Mouse (Mus musculus): ENCODE results near the gene Gdap1l1.

Gene Gdap1l1

DNA sequence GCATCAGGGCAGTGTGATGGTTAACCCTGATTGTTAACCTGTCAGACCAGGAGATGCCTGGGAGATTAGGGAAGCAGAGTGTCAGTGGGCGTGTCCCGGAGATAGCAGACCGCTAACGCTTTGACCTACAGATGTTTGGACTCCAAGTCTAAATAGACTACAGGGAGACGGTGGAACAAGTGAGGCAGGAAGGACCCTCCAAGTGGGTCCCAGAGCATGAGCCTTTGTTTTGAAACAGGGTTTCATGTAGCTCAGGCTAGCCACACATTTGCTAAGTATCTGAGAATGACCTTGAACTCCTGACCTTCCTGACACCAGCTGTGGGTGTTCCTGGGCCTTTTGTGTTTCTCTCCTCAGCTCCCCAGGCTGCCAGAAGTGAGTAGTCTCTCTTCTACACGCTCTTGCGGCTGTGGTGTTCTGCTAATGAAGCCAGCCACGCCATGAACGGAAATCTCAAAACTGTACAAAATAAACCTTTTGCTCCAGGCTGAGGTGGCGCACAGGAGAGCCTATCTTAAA is 25.0 kb downstream of the Gdap1l1 start:
- intact Hi-C loops (cut with DNase I) = no loop called here

DNA sequence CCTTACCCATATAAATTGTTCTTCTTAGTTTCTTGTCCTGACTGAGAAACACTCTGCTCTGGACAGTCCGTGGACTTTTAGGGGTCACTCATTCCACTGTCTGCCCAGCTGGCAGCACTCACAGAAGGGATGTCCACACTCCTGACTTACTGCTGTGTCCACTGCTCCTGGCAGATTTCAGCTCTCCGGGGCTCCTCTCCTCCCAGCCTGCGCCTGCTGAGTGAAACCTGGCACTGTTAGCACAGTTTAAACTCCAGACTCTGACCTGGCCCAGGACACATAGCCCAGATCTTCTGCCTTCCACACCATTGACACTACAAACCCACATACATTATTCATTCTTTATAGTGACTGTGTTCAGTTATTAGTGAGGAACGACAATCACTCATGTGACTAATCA is 25.7 kb downstream of the Gdap1l1 start:
- intact Hi-C loops (cut with DNase I) = no loop called here

DNA sequence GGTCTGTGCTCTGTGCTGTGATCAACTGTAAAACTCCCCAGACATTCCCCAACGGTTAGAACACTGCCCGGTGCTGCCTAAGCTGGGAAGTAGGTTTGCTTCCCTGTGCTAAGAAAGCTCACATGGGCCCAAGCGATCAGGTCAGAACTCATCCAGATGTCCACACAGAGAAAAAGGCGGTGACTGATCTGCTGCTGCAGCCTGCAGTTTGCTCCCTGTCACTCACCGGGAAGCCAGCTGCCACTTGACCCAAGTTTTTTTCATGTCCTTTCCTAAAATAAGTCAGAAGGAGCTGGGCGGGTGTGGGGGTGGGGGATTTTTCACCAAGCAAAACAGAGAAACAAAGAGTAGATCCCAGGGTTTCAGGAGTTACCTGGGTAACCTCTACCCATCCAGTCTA is 26.3 kb downstream of the Gdap1l1 start:
- intact Hi-C loops (cut with DNase I) = no loop called here

DNA sequence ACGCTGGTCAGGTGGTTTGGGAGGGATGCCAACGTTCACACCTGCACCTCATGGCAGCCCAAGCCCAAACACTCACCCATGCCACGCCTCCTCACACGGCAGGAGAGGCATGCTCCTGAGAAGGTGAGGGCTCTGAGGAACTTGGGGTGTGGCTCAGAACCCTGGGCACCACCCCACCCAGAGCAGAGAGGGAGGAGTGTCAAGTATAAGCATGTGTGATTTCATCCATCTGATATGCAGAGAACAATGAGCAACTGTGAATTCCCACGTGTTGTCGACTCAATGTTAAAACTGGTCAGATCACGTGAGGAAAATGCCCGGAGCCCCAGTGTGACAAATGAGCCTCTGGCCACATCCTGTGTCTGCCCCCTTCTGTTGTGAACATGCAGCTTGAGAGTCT is 28.5 kb downstream of the Gdap1l1 start:
- intact Hi-C loops (cut with DNase I) = loop anchor here (5.0 kb wide), 1 partner anchor 44 kb away; the partner anchor contains the start of gene Oser1

DNA sequence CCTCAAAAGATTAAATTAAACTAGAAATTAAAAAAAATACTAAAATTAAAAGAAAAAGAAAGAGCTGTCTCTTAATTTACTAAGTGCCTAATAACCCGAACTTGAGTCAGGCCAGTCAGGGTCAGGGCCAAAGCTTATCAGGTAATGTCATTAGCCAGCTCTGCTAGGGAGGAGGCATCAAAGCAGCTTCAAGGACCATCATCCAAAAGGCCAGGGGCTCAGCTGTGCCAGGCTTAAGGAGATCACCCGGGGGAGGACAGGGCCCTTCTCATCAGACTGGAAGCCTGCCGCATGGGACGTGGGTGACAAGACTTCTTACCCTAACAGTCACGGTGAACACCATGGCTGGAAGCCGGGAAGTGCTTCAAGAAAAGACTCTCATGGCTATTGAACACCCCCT is 29.3 kb downstream of the Gdap1l1 start:
- intact Hi-C loops (cut with DNase I) = loop anchor here (5.0 kb wide), 1 partner anchor 45 kb away; the partner anchor contains the start of gene Oser1

DNA sequence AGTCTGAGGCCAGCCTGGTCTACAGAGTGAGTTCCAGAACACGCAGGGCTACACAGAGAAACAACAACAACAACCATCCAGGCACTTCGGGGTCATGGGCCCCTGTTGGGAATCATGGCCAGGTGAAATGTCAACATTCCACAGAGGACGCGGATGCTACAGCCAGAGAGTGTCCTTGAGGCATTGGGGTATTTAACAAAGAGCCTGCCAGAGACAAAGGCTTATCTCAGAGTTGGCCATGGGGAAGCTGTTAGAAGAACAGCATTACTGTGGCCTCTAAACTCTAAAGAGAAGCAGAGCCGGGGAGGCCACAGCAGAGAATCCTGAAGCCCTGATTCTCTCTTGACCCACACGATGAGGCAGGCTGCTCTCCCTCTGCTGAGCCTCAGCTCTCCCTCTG is 30.6 kb downstream of the Gdap1l1 start:
- intact Hi-C loops (cut with DNase I) = loop anchor here (5.0 kb wide), 1 partner anchor 47 kb away; the partner anchor contains the start of gene Oser1

DNA sequence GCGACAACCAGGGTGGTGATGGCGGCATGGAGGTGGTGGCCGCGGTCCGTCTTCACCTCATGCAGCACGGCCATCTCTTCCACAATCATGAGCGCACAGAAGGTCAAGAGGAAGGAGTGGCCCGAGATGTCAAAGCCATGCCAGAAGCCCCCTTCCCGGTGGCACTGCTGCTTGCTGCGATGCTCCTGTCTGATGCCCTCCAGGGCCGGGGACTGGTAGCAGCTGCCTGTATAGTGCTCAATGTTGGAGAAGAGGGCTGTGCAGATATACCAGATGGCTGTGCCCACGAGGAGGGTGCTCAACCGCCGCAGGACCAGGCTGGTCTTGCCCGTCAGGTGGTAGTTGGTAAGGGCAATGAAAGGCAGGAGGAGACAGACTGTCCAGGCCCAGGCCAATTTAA is 31.4 kb downstream of the Gdap1l1 start:
- intact Hi-C loops (cut with DNase I) = loop anchor here (5.0 kb wide), 1 partner anchor 47 kb away; the partner anchor contains the start of gene Oser1

DNA sequence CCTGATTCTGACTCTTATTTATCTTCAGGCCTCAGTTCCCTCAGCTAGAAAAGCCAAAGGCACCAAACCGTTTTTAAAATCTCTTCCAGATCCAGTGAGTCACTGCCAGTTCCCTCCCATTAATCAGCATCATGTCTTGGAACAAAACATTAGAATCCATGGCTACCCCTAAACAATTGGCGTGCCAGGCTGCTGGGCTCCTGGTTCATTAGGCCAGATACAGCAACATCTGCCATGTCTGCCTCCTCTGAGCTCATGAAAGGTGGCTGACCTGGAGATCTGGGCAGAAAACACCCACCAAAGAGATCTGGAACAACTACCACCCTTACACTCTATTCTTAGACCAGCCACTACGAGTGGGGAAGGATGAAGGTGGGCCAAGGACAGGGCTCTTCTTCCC is 32.9 kb downstream of the Gdap1l1 start:
- intact Hi-C loops (cut with DNase I) = no loop called here

DNA sequence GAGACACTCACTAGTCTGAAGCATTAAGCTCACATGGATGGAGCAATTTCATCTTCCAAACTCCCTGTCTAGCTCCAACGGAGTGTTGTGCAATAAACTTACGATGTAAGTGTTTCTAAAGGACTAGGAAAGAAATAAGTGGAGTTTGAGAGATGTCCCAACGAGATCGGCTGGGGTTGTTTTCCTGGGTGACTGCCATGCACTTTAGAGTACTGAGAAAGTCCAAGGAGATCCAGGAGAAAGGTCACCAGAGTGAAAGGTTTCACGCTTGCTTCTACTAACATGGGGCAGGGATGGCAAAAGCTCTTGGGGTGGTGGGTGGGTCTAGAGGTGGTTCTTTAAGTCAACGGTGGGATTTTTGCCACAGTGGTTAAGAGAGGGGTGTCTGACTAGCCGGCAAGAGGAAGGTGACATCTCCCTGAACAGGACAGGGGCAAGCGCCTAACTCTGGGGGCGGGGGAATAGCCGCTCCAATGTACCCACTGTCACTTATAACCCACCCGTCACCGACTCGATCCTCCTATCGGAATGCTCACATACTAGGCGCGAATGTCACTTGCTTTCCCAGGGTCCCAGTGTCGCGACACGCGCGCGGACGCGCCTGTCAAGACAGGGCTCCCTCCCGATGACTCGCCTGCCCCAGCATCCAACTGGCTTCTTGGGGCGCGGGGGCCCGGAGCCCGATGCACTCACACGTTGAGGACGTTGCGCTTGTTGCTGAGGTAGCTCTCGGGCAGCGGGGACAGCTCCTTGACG is 33.6 kb downstream of the Gdap1l1 start:
- intact Hi-C loops (cut with DNase I) = no loop called here

DNA sequence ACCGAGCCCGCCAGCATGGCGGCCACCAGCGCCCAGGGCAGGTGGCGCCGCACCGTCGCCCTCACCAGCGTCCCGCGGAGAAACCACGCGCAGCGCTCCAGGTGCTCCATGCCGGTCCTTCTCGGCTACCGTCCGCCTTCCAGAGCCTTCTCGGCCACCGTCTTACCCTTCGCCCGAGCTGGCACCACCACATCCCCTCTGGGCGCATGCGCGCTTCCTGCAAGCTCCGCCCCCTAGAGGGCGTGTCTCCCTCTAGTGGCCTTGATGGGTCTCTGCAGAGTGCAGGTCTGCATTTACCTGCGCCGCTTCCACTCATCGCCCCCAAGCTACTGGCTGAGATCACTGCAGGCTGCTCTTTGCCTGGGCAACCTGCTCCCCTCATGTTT is 34.2 kb downstream of the Gdap1l1 start, which contains the start of gene Fitm2:
Gene Fitm2, minus strand, starts transcription at position 164 of the 386 bp plus-strand sequence.
- intact Hi-C loops (cut with DNase I) = no loop called here

DNA sequence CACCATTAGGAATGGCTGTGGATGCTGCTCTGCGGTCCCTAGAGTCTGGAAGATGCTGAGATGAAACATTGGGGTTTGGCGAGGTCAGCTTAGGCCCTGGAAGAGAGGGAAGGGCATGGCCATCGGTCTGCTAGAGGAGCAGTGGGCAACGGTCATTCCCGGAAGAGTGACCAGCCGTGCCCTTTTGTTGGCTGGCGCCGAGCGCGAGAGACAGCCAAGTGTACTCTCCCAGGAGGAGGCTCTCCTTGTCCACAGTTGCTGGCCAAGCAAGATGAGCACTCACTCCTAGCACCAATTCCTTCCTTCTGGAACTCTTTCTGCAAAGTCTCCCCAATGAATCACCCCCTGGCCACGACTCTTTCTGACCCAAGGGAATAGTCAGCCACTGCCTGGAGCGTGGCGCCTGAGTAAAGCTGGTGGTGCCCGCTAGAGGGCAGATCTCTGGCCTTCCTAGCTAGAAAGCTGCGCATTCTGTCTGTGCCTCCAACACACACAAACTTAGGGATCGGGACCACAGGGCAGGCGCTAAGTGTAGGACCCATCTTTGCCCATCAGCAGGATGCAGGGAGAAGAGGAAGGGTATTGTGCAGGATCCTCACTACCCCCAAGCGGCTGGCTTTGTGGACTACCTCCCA is 42.0 kb downstream of the Gdap1l1 start:
- intact Hi-C loops (cut with DNase I) = no loop called here

DNA sequence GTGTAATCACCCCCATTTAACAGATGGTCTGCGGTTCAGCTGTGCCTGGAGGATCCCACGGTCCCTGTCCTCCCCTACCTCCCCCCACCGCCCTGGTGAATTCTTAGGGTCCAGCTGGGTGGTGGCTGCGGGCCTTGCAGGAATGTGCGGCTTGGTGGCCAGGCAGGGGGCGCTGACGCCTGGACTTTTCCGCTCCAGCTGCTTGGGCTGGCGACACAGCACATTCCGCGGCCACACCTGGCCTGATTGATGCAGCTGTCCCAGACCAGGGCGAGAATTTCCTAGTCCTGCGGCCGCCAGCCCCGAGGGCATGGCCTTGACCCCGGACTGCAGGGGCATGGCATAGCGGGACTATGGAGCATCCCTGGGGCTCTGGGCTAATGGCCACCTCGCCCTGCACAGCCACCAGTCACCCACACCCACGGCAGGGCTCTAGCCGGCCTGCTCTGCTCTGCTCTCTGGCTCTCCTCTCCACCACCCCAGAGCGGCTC is 43.3 kb downstream of the Gdap1l1 start:
- intact Hi-C loops (cut with DNase I) = no loop called here

DNA sequence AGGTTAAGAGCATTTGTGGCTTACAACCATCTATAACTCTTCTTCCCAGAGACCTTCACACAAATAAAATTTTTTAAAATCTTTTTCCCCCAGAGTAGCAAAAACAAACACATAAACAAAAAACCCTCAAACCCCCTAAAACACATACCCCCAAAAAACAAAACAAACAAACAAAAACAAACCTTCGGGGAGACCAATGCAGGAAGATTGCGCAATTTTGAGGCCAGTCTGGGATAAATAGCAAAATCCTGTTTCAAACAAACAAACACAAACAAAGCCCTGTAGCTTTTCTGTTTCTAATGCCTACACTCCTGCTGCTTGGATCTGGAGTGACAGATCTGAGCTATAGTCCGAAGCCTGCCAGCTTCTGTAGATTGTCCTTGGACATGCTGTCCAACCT is 49.1 kb downstream of the Gdap1l1 start:
- intact Hi-C loops (cut with DNase I) = no loop called here

DNA sequence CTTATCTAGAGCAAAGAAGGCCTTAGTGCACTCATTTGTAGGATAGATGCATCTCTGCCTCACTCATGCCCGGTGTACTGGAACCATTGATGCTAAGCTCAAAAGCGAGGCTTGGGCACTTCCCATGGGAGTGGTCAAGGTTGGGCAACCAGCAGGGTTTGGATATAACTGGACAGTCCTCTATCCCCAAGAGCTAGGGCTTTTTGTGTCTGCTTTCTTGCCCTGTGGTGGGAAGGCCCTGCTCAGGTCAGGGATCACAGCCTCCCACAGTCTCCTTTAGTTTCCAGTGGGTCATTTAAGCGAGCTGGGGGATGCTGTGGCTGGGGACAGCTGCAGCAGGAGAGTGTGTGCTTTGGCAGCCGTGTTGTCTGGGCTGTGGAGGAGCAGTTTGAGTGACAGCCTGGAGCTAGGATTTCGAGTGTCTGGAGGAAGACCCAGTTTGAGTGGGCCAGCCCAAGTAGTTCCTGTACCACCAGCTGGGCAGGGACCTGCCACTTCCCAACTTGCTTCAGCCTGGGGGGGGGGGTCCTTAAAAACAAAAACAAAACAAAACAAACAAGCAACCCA is 51.5 kb downstream of the Gdap1l1 start:
- intact Hi-C loops (cut with DNase I) = no loop called here

DNA sequence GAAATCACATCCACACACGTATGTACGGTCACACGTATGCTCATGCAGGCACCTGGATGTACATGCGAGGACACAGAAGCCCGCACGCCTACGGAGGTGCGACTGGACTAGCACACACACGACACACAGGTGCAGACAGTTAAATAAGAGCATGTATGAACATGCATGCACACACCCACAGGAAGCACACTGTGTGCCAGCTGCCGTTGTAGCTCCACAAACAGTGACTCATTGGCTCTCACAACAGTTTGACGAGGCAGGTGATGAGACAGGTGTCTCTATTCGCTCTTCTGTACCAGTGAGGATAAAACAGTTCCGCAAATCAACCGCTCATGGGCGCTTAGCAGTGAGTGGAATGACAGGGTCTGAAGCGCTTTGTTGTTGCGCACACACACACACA is 52.4 kb downstream of the Gdap1l1 start:
- intact Hi-C loops (cut with DNase I) = no loop called here

DNA sequence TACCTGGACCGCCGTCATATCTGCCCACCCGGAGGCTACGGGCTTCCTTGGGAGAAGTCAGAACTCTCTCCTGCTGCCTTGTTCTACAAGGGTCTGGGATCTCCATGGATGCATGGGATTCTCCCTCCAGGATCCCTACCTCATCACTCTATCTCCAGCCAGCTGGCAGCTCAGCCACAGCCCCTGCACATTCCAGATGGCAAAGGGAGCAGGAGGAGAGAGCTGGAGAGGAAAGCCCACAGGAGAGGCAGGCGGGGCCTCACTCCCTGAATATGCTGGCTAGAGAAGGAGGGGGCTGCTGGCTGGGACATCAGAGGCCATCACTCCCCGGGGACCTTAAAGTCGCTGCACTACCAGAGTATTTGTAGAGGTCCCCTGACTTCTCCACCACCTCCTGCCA is 53.1 kb downstream of the Gdap1l1 start:
- intact Hi-C loops (cut with DNase I) = no loop called here

DNA sequence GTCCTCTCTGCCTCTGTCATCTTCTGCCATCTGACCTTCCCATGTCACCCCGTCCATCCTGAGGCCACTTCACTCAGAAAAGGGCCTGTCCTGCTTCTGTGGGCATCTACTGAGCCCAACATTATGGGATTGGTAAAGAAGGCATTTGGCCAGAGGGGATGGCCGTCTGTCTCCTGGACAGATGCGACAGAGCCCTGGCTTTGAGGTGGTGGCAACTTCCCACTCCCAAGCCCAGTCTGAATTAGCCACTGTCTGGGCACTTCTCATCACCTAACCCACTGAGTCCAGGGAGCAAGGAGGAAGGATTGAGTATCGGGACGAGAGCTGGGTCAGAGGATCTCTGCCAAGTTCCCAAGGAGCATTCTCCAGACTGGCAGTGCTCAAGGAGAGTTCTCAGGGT is 53.7 kb downstream of the Gdap1l1 start, which contains the start of gene R3hdml:
Gene R3hdml, plus strand, starts transcription at position 301 of the 400 bp plus-strand sequence.
- intact Hi-C loops (cut with DNase I) = no loop called here

DNA sequence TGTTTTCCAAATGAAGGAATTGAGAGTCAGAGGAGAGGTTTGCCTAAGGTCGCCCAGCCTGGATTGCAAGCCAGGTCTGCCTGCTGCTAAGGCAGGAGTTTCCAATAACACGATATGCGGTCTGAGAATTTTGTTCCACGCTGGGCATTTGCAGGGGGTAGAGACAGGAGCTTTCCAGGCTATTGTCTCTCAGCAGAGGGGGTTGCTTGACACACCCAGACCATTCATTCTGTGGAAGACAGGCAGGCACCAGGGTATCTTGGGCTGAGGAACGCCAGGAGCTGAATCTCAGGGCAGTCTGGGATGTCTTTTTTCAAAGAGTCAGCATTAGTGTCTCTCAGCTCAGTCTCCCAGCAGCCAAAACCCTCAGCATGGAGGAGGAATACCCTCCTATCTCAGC is 54.8 kb downstream of the Gdap1l1 start:
- intact Hi-C loops (cut with DNase I) = no loop called here

DNA sequence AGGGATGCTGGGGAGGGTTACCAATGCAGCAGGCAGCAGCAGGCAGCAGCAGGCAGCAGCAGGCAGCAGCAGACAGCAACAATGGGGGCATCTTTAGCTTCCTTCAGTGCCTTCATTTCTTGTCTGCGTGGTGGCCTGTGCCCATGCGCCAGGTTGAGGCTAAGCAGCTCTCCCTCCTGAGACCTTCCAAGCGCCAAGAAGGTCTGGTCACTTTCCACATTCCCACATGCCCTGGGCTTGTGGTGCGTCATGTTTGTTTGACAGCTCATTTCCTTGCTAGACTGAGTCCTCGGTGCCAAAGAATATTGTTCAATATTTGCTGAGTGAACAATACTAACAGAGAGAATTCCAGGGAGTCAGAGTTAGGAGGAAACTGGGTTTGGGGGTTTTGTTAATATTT is 55.7 kb downstream of the Gdap1l1 start:
- intact Hi-C loops (cut with DNase I) = no loop called here

DNA sequence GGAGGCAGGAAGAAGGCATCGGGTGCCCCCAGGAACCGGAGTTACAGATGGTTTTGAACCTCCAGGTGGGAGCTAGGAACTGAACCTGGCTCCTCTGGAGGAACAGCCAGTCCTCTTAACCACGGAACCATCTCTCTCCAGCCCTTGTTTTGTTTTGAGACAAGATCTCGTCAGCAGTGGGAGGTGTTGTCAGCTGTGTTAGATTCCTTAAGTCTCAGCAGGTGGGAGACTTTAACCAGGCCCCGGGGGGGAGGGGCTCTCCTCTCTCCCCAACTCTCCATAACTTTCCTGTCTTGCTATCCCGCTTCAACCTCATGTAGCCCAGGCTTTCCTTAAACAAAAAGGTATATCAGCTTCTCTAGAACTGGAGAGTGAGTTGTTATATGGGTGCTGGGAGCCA is 56.2 kb downstream of the Gdap1l1 start:
- intact Hi-C loops (cut with DNase I) = no loop called here

DNA sequence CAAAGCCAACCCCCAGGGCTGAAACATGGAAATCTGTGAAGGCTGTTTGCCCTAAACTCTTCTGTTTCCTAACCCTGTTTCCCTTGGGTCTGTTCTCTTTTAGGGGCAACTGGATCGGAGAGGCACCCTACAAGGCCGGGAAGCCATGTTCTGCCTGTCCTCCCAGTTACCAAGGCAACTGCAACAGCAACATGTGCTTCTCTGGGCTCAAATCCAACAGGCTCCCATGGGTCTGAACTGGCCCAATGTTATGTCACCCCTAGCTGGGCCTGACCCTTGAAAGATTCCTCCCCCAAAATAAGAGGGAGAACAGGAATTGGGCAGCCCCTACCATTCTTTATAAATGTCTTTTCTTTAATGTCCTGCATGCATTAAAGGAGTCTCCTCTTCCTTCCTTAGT is 63.9 kb downstream of the Gdap1l1 start:
- intact Hi-C loops (cut with DNase I) = no loop called here

DNA sequence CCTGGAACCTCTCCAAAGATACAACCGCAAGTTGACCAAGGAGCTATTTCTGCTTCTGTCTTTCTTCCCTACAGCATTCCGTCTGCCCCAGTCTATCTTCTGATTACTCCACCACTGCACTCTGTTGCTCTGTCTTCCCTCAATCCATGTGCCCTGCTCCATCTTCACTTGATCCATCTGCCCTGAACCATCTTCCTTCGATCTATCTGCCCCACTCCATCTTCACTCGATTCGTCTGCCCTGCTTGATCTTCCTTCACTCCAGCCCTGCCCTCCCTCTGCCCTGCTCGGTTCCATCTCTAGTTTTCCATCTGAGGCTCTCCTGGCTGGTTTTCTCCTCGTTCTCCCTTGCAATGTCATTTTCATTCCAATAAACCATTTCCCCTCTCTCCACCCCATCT is 64.9 kb downstream of the Gdap1l1 start:
- intact Hi-C loops (cut with DNase I) = no loop called here

Measured in adrenal gland (tissue).